Mouse (Mus musculus) brain, embryonic 14.5 days (tissue): Measurements from ENCODE around the gene Iqch.

Source experiments
- CTCF ChIP-seq: fragments of 200-500 bp; IDR thresholded peaks from 2 replicates; pipeline ENCODE4 v1.5.1; 2012; ENCODE audit warnings: inconsistent platforms, mild to moderate bottlenecking, moderate library complexity, borderline replicate concordance; ENCODE audit not compliant: insufficient read depth, insufficient read length; ENCODE audit errors: extremely low read depth
- POLR2A ChIP-seq: fragments of 200-500 bp; IDR thresholded peaks from 2 replicates; pipeline ENCODE4 v1.6.1; 2012; ENCODE audit warnings: mild to moderate bottlenecking, inconsistent platforms, borderline replicate concordance; ENCODE audit not compliant: poor library complexity, insufficient read depth, insufficient read length, severe bottlenecking; ENCODE audit errors: extremely low read depth

DNA sequence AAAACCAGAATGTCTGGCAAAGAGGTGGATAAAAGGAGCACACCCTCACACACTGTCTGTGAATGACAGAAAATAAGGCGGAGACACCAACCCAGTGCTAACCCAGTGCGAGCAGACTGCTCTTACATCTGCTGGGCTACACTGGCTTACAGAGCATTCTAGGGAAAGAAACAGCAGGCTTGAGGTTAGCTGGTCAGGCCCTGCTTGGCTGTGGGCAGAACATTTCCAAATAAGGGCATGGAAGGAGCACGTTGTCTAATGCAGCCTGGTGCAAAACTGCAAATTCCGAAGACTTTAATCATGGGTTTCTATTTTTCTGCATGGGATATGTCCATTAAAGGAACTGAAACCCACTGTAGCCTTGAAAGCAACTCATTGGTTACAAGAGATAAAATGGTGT lies 64.8 kb downstream of the Iqch start:
- TF ChIP-seq POLR2A (no peak), CTCF (no peak)
